Mouse (Mus musculus): ENCODE measurements around the gene Gm49336.

The Gm49336 gene

DNA sequence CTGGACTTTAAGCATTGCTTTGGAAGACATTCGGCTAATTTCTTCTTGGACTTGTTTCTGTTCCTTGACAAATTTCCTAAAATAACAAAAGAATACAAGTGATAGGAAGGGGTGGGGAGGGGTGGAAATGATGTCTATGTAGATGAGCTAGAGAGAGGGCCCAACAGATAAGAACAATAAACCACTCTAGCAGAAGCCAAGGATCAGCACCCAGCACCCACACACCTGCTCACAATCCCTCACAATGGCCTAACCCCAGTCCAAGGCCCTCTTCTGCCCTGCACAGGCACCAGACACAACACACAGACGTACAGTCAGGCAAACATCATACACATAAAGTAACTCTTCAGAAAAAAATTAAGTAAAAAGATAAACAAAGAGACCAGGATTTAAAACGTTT is 12.8 kb downstream of the Gm49336 start:
- DNase-seq (ENCODE audit: low spot score), result no peak

DNA sequence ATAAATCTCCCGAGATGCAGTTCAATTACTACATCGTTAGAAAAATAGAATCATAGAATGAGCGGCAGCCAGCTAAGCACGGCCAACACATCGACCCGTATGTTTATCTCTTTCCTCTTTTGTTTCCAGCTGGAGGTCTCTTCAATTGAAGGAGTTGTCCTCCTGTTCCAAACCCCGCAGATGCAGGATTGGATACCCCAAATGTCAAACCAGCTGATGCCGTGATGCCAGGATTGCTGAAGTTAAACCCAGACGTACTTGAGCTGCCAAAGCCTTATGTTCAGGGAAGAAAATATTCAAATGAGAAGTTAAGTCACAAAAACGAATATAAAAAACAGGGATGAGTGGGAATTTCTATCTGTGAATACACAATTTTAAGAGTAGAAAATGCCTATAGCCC is 31.4 kb downstream of the Gm49336 start:
- DNase-seq (ENCODE audit: low spot score), result peak; percentile 56

DNA sequence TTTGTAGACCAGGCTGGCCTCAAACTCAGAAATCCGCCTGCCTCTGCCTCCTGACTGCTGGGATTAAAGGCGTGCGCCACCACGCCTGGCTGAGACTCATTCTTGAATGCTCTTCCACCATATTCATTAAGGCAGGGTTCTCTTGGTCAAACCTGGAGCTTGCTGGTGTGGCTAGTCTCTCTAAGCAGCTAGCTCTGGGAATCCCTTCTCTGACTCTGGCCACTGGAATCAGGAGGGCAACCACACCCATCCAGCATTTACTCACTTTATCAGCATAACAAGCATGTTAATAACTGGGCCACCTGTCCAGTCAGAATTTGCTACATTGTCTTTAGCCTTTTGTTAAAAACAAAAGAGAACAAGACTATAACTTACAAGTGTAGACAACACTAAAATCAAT is 33.7 kb downstream of the Gm49336 start:
- DNase-seq (ENCODE audit: low spot score), result no peak

DNA sequence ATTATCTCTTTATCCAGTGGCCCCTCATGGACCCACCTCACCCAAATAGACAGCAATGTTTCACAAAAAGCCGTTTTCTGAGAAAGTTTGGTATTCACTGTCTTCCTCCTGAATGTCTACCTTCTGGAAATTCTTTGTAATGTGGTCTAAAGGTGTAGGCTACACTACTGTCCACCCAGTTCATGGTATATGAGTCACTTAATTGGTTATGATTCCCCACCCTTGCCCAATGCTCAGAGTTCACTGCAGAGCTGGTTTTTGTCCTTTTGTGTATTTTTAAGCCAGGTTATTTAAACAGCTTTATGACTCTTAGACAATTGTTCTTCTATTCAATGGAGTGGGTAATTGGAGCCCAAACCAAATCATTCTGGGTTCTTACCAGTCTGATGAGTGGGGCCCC is 35.2 kb downstream of the Gm49336 start:
- no peak for DNase-seq (ENCODE audit: low spot score)

DNA sequence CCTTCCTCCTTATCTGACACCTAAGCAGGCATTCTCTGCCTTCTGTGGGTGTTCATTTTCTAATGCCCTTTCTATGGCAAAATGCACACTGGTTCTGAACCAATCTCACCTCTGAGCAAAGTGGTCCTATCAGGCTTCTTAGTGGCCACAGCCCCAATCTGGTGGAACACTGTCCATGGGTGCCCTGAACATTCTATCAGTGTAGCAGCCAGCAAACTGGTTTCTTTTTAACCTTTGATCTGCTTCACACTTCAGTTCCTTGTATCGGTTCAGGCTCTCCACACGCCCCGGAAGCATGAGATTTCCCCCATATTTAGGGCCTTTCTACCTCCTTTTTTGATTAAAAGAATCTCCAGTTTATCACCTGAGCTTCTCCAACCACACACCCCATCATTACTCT is 36.3 kb downstream of the Gm49336 start:
- DNase-seq (ENCODE audit: low spot score), result no peak

DNA sequence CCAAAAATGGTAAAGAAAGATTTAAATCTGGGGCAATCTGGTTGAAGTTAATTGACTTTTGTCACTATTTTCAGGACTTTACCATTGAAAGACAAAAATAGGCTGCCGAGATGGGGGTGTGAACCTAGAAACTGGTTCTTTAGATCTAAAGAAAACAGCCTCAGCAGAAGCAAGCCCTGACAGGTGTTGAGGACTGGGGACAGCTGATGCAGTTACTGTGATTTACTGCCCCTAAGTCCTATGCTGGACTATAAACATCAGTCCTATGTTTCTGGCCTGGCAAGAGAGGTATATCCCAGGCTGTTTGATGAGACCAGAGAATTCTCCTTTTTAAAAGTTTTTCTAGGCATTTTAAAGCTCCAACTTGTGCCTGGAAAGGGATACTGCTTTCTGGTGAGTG is 37.3 kb downstream of the Gm49336 start:
- no peak for DNase-seq (ENCODE audit: low spot score)

DNA sequence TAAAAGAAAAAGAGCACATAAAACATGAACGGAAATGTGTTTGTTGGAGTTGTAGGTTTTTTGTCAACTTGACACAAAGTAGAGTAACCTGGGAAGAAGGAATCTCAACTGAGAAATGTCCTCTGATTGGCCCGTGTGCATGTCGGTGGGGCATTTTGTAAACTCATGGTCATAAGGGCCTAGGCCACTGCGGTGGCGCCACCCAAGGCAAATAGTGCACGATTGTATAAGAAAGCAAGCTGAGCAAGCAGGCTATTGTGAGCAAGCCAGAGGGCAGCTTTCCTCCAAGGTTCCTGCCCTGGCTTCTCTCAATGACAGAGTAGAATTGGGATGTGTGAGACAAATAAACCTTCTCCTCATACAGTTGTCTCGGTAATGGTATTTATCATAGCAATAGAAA is 42.1 kb downstream of the Gm49336 start:
- no peak for DNase-seq (ENCODE audit: low spot score)

DNA sequence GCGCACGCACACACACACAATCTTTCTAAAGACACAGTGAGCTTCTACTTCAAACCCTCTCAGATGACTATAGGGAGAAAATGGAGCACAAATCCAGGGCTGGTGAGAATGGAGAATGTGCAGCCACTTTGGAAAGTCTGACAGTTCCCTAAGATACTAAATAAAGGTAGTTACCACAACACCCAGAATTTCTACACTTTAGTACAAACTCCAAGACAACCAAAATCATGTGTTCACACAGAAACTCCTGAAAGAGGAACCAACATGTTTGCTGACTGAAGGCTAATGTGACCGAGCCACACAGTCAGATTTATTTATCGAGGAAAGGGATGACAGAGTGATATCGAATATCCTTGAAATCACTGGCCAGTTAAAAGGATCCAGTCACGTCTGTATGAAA is 46.3 kb downstream of the Gm49336 start:
- no peak for DNase-seq (ENCODE audit: low spot score)

DNA sequence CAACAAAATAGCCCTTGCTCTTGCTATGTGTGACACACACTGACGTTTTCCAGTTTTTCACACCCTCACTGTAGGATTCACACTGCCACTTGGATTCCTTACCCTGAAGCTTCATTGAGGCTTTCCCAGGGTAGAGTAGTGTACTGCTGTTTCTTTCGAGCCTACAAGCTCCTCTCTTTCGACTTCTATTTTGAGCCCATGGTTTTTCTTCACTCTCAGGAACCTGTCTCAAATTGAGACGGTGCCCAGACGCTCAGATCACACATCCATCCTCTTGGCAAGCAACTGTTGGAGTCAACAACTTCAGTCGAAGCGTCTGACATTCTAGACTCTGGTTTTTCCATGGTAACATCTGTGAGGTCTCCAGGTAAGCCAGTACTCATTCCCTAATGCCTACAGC is 54.4 kb downstream of the Gm49336 start, which contains the start of gene Atp8a2:
Gene Atp8a2, minus strand, starts transcription at position 296 of the 400 bp plus-strand sequence.
- no peak for DNase-seq (ENCODE audit: low spot score)

DNA sequence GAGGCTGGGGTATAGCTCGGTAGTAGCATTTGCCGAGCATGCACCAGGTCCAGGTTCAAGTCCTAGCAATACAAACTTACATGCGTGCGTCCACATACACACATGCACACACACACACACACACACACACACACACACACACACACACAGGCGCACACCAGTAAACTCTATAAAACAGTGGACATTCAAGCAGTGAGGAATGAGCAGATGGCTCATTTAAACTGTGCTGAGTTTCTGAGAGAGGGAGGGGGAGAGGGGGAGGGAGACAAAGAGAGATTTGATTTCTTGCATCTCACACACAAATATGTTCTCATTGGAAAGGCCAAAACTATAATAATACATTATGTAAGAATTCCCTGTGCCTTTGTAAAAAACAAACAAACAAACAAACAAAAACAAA is 55.3 kb downstream of the Gm49336 start:
- no peak for DNase-seq (ENCODE audit: low spot score)

DNA sequence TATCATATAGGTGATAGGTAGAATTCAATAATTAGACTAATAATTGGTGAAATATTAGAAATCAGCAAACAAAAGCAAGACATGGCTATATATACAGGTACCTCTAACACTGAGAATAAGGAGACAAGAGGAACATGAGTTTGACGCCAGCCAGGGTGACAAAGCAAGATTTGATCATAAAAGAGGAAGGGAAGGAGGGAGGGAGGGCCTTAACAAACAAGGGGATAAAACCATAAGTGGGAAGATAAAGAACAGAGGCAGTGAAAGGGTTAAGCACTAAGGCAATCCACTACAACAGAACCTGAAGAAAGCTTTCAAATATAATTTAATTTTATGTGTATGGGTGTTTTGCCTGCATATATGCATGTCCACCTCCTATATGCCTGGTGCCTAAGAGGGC is 56.7 kb downstream of the Gm49336 start:
- DNase-seq (ENCODE audit: low spot score), result no peak

DNA sequence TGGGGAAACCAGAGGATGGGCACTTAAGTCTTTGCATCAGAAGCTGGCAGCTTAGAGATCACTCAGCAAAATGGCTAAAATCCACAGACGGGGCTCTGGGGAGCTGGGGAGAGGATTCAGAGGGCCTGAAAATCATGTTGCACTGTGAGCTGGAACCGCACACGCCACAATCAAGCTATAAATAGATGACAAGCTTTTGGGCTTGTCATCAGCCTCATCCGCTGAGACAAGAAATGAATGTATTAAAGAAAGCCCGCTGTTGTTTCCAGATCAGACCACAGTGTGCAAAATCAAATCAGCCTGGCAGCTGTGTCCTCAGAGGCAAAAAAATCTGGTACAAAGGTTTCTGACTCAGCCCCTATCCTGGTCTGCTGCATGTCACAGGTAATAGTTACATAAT is 61.5 kb downstream of the Gm49336 start:
- no peak for DNase-seq (ENCODE audit: low spot score)

DNA sequence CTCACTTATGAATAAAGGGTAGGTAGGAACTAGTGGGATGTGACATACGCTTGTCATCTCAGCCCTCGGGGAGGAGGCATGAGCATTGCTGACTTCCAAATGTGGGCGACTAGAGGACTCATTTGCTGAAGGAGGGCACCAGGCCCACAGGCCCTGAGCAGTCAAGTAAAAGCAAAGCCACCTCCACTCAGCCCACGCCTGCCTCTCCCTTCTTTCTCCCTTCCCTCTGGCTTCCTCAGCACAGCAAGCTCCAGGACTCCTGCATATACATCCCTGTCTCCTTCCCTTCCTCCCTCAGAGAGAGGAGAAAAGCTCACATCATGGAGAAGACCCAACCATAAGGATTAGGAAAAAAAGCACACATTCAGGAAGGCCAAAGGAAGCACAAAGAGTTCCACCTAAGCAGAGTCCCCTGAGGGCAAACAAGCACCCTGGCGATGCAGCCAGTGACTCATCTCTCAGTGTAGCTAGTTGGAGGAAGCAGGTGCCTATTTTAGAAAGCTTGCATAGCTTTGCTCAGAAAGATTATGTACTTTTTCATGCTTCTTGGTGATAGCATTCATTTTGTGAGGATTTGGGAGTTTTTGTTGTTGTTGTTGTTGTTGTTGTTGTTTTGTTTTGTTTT is 63.0 kb downstream of the Gm49336 start:
- DNase-seq (ENCODE audit: low spot score), result no peak

DNA sequence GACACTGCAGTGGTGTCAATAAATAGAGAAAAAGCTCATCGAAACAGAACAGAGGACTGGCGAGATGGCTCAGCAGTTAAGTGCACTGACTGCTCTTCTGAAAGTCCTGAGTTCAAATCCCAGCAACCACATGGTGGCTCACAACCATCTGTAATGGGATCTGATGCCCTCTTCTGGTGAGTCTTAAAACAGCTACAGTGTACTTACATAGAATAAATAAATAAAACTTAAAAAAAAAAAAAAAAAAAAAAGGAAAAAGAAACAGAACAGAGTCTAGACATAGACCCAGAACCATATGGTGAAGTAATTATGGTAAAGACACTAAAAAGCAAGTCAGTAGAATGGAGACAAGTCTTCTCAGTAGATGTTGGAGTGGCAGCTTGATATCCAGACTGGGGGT is 70.0 kb downstream of the Gm49336 start:
- no peak for DNase-seq (ENCODE audit: low spot score)

DNA sequence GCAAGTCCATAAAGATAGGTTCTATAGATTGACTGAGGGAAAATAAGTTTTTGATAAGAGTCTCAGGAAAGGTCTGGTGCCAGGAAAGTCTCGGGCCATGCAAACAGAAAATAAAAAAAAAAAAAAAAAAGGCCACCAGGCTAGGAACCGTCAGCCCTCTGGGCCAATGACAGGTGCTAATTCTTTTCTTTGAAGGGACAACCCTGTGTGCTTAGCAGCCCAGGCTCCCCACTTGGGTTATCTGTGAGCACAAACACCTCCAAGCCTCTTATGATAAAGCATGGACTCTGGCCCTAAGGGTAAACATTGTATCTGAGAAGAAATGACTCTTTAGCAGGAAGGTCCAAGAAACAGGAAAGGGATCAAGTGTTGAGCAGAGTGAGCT is 72.7 kb downstream of the Gm49336 start:
- no peak for DNase-seq (ENCODE audit: low spot score)

DNA sequence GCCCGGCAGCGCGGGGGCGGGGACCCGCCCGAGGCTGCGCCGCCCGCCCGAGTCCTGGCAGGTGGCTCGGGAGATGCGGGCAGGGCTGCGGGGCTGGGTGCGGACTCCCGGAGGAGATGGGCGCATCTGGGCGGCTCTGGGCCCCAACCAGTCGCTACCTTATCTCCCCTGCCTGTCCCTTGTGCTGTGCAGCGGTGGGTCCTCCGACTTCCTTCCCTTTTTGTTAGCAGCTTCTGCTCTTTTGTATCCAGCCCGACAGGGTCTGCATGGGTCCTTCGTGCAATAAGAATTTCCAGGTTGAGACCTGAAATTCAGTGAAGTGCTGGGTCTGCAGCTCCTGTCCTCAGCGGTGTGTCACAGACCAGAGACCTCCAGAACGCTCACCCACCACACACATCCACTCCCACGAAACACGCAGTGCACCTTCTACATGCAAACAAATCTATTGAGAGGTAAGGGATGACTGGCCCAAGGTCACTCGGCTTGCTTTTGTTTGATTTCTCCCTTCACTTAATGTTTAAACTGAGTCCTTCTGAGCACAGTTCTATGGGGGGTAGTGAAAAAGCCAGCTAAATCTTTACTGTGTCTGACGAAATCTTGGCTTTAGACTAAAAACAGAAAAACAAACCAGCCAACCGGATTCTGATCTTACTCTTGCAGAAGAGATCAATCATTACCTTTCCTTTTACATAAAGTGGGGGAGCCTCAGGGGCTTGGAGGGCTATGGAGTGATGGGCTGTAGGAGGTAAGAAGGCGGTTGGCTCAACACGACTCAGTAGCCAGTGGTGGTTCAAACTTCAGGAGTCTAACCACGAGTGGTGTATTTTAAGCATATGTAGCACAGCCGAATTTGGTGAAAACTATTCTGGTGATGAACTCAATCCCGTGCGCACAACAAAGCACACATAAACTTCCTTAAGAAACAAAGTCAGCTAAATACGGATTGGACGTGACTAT is 73.4 kb downstream of the Gm49336 start:
- no peak for DNase-seq (ENCODE audit: low spot score)

DNA sequence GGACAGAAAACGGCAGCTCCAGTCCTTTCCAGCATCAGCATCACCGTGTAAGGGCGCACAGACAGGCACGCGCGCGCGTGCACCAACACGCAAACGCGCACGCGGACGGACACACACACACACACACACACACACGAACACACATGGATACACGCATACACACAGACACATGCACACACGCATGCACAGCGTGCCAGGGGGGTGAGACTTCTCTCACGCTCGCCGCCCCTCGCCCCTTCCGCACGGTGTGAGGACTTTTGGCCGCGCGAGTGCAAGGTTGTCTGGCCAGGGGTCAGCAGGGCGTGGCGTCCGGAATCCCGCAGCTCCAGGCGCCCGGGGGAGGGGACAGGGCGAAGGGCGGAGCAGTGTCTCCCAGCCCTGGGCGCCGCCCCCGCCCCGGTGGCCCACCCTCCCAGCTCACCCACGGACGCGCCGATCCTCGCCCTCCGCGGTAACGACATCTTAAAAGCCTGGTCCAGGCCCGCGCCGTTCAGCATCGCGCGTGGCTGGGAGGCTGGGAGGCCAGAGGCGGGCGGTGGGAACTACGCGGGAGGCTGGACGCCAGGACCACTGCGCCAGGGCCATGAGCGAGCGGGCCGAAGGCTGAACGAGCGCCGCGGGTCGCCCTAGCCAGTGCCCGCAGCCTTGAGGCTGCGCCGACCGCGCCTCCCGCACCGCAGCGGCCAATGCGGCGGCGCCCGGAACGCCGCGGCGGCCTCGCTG is 74.3 kb downstream of the Gm49336 start:
- DNase-seq (ENCODE audit: low spot score), result peak; percentile 54

DNA sequence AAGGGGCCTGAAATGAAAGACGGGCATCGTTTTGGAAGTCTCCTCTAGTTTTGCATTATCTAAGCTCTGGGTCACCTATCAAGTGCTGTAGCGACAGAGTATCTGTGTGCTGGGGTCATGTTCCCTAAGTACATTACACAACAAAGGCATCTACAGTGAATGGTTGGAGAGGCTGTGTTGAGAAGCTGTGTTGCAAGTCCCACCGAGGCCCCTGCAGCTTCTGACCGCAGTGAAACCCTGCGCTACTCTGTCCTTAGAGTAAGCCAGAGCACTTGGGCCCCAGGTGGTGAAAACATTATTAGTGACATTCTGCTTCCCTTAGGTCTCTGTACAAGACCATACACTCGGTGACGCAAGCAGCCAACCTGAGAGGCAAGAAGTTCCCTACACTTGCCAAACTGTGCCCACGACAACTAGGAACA is 74.8 kb downstream of the Gm49336 start:
- DNase-seq (ENCODE audit: low spot score), result no peak

DNA sequence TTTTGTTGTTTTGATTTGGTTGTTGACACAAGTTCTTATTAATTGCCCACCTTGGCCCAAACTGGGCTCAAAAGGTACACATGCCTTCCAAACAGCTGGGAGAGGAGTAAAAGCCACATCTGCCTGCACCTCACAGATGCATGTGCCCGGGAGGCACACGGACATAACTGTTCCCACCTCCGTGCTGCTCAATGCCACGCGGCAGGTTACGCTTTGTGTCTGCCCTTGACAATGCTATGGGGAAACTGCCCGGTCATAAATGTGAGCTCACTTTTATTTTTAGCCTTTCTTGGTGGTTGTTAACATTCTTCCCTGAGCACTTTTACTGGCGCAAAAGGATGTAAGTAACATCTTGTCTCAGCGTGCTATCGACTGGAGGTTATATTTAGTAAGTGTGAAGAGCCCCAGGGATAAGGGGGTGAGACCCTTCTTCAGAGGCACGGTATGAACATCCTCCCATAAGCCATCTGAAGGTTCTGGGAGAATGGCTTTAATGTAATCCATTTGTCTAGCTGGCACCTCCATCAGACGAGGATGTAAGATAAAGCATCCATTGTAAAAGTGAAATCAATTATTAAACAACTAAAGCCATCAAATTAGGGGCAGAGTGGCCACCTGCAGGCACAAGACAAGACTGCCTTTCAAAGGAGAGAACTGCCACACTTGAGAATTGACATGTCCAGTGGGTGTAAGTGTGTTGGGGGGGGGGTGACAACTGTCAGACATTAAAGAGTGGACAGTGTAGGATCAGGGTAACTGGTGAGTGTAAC is 78.8 kb downstream of the Gm49336 start:
- no peak for DNase-seq (ENCODE audit: low spot score)

DNA sequence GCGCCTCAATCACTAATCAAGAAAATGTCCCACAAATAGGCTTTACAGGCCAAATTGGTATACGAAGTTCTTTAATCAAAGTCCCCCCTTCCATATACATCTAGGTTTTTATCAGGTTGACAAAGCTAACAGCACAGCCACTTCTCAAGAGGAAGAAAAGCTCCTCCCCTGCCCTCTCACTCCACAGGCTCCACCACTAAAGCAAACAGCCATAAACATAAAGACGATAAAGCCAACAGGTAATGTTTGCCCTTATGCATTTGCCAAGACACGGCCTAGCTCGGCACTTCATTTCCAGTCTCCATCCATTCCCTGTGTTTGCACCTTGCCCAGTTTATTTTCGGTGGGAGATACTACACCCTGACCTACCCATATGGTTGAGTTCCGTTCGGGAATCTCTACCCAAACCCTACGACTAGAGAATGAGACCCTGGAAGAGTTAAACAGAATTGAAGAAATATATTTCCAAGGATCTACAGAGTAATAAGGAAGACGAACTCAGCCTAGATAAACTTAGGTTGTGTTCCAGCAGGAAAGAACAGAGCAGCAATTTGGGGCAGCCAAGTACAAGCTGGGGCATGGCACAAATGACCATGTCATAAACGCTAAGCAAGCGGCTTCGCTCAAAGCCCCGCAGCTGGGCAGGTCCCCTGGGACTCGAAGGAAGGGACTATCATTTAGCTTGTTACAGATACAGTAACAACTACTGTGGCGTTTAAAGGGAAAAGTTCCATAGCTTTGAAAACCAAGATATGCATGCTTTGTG is 80.3 kb downstream of the Gm49336 start:
- no peak for DNase-seq (ENCODE audit: low spot score)

DNA sequence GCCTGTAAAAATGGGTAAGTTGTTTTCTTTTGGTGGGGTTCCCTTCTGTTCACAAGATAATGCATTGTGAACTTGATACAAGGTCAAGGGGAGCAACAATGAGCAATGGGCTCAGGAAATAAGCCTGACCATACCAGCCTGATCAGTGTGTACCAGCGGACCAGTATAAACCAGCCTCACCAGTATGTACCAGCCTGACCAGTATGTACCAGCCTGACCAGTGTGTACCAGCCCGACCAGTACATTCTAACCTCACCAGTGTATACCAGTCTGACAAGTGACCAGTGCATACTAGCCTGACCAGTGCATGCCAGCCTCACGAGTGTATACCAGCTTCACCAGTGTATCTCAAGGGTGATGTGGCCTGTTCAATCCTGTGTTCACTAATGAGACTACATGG is 87.9 kb downstream of the Gm49336 start:
- no peak for DNase-seq (ENCODE audit: low spot score)
